Mouse (Mus musculus) liver, postnatal 0 days (tissue): ENCODE measurements at regions not wholly inside any gene's neighbourhood (a gene's known extent, or its start where the extent isn't known, plus 50 kb on each side); places are given as distances from the start of the nearest gene placed in this dataset.

Source experiments
- CTCF ChIP-seq: sonication (generic); IDR thresholded peaks from 2 replicates; pipeline ENCODE4 v1.5.1; 2016; ENCODE audit warnings: antibody characterized with exemption, low read depth
- EP300 ChIP-seq: IDR thresholded peaks from 2 replicates; pipeline ENCODE4 v1.6.1; 2016; ENCODE audit warnings: antibody characterized with exemption, low read depth, mild to moderate bottlenecking

DNA sequence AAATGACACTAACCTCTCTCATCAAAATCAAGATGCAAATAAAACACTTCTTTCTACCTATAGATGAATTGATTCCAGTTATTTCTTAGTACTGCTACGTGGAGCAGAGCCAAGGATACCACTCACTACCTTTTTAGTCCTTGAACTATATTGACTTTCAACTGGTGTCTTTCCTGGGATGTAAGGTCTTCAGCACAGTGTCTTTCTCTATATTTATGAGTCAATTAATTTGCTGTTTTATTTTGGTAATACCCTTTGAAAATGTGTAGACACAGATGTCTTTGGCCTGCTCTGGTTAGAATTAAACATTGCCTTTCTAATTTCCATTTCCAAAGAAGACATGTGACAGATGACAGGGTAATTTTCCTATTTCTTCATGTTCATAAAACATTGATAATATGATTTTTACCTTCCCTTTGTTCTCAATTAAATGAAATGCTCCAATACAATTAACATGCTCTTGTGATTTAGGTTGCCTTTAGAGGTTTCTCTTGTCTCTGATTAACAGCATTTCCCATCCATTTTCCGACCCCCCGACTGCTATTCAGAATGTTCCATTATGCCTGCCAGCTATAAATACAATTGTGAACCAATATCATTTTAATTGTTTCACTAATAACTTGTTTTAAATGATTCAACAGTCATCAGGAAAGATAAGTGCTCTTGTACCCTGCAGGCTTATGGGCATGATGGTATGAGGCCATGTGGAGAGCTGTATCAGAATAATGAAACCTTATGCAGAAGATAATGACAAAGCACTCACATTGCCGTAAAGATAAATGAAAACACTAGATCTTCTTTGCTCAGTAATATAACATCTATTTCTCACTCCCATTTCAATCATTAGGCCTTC is 266.2 kb upstream of the 1700008P02Rik start:
- no peak for TF ChIP-seq CTCF
- no peak for TF ChIP-seq EP300
